Mouse (Mus musculus): ENCODE results near the gene Asb6. TPM values are rescaled to one million over a fixed set of nuclear protein-coding genes. Genes with fewer than 3 reads are reported as not detected.

Asb6 gene
- total and polyA plus RNA-seq, 3 experiments: 21.9 to 30.0 (median 23.7) TPM

GRCm38 (mm10) chr2:30827749-30828475 lies 2.2 kb downstream of the Asb6 start (continued):
- TF ChIP-seq GABPA (IDR thresholded peaks at IDR 0.05; ENCODE audit: insufficient replicate concordance, low read depth, low read length) (peak; percentile 90), ETS1 (conservative IDR thresholded peaks at IDR 0.05; ENCODE audit: low read depth, low read length) (no peak), MAFK (IDR thresholded peaks at IDR 0.05; ENCODE audit: insufficient replicate concordance, low read length) (no peak), CHD1 (IDR thresholded peaks at IDR 0.05; ENCODE audit: low read depth, low read length) (no peak), MAX (IDR thresholded peaks at IDR 0.05; ENCODE audit: low read length) (peak; percentile 75), ZMIZ1 (IDR thresholded peaks at IDR 0.05; ENCODE audit: low read depth, low read length) (peak; percentile 62; the same call in 1 of the 2 replicates), JUND (conservative IDR thresholded peaks at IDR 0.05; ENCODE audit: low read depth, low read length) (no peak), MYC (IDR thresholded peaks at IDR 0.05; ENCODE audit: low read depth, low read length) (peak; percentile 47; the same call in 1 of the 2 replicates), USF2 (conservative IDR thresholded peaks at IDR 0.05; ENCODE audit: low read depth, low read length) (no peak), NRF1 (IDR thresholded peaks at IDR 0.05; ENCODE audit: low read depth, low read length) (0 out of 2 replicates have a peak, but pooled peaks have one; percentile 16)

- H3K9ac ChIP-seq (ENCODE audit: insufficient read depth, low read depth): peak overlapping the region; percentile 88
- no peak for TF ChIP-seq ZNF384 (IDR thresholded peaks at IDR 0.05; ENCODE audit: low read depth, low read length)
- no peak for TF ChIP-seq MXI1 (IDR thresholded peaks at IDR 0.05; ENCODE audit: low read depth, low read length)
- no peak for TF ChIP-seq USF2 (conservative IDR thresholded peaks at IDR 0.05; ENCODE audit: low read depth, low read length)
- no peak; the same call in 1 of the 2 replicates for TF ChIP-seq SIN3A (IDR thresholded peaks at IDR 0.05; ENCODE audit: low read length)
- 0 out of 2 replicates have a peak, but pooled peaks have one; percentile 14 for TF ChIP-seq IRF4 (IDR thresholded peaks at IDR 0.05; ENCODE audit: low read depth, low read length)
- TF ChIP-seq MEF2A (IDR thresholded peaks at IDR 0.05; ENCODE audit: borderline replicate concordance, low read depth, low read length): no peak
- no peak for TF ChIP-seq UBTF (IDR thresholded peaks at IDR 0.05; ENCODE audit: low read depth, low read length)
- no peak for TF ChIP-seq MAZ (IDR thresholded peaks at IDR 0.05; ENCODE audit: low read depth, low read length)
- TF ChIP-seq CTCF (conservative IDR thresholded peaks at IDR 0.05 in 1 of 2, IDR thresholded peaks at IDR 0.05 in 1 of 2; ENCODE audit: low read depth in 2 of 2, low read length in 2 of 2): peak in 1 of 2 experiments; percentile 55; a peak in 2 of 4 replicates
- TF ChIP-seq ZKSCAN1 (IDR thresholded peaks at IDR 0.05; ENCODE audit: borderline replicate concordance, low read depth, low read length): peak; percentile 58
- TF ChIP-seq BHLHE40 (IDR thresholded peaks at IDR 0.05; ENCODE audit: low read depth, low read length): no peak
- peak; percentile 26; the same call in 1 of the 2 replicates for TF ChIP-seq POLR2A (IDR thresholded peaks at IDR 0.05; ENCODE audit: low read depth, low read length)
- no peak for TF ChIP-seq E2F4 (IDR thresholded peaks at IDR 0.05; ENCODE audit: insufficient replicate concordance, low read depth, low read length)
- TF ChIP-seq EP300 (IDR thresholded peaks at IDR 0.05; ENCODE audit: low read length): no peak
- no peak for TF ChIP-seq CHD2 (IDR thresholded peaks at IDR 0.05; ENCODE audit: low read length)
- peak; percentile 9 for TF ChIP-seq SMC3 (IDR thresholded peaks at IDR 0.05; ENCODE audit: low read depth, low read length)
- peak; percentile 73 for TF ChIP-seq NRF1 (IDR thresholded peaks at IDR 0.05; ENCODE audit: low read depth, low read length)
- no peak for TF ChIP-seq ETS1 (conservative IDR thresholded peaks at IDR 0.05; ENCODE audit: low read depth, low read length)
- peak; percentile 24 for TF ChIP-seq RAD21 (IDR thresholded peaks at IDR 0.05; ENCODE audit: low read depth, low read length)
- TF ChIP-seq JUN (IDR thresholded peaks at IDR 0.05; ENCODE audit: insufficient read depth, low read depth, low read length): no peak
- no peak for TF ChIP-seq JUND (conservative IDR thresholded peaks at IDR 0.05; ENCODE audit: low read depth, low read length)
- no peak for TF ChIP-seq PAX5 (IDR thresholded peaks at IDR 0.05; ENCODE audit: low read length)
- TF ChIP-seq ZMIZ1 (IDR thresholded peaks at IDR 0.05; ENCODE audit: low read depth, low read length): no peak
- TF ChIP-seq MAX (IDR thresholded peaks at IDR 0.05; ENCODE audit: low read length): no peak
- TF ChIP-seq MYC (IDR thresholded peaks at IDR 0.05; ENCODE audit: low read depth, low read length): no peak
- 0 out of 2 replicates have a peak, but pooled peaks have one; percentile 25 for TF ChIP-seq POLR2AphosphoS2 (IDR thresholded peaks at IDR 0.05; ENCODE audit: low read depth, low read length)
- DNase-seq (ENCODE audit: extremely low read depth): peak; percentile 70
- H3K36me3 ChIP-seq (replicated peaks in 1 of 2; ENCODE audit: control insufficient read depth in 1 of 2, insufficient read depth in 1 of 2, low read length in 1 of 2): peaks cover 41 to 50% of the 10 kb centered on the region in 2 experiments
- H3K4me3 ChIP-seq (replicated peaks in 1 of 3; ENCODE audit: low read depth in 2 of 3, low read length in 2 of 3, poor library complexity in 1 of 3): peak overlapping the region; percentile 89 to 99 (median 92)
- H3K79me2 ChIP-seq (replicated peaks; ENCODE audit: control insufficient read depth, extremely low read depth, insufficient read depth, poor library complexity, severe bottlenecking): peaks cover 19% of the 10 kb centered on the region
- peaks cover 22% of the 10 kb centered on the region for H3K27me3 ChIP-seq (replicated peaks)
- in situ Hi-C loops (cut with MboI; ENCODE audit: low pct_ligation_motif_present, low pct_unique_long_range_greater_than_20kb, low sequenced_read_pairs) (loop anchor here (5.0 kb wide), 1 partner anchor 105 kb away; no protein-coding TSS in a partner anchor), dilution Hi-C loops (cut with MboI; ENCODE audit: extremely low pct_ligation_motif_present, extremely low pct_unique_long_range_greater_than_20kb, low sequenced_read_pairs) (no loop called here)
- H3K4me1 ChIP-seq (ENCODE audit: control insufficient read depth in 1 of 2, insufficient read depth in 2 of 2): peaks cover 3 to 18% of the 10 kb centered on the region in 2 experiments
- H3K27ac ChIP-seq (ENCODE audit: insufficient read depth, low read depth): peak overlapping the region; percentile 60
- H3K9me3 ChIP-seq (replicated peaks; ENCODE audit: low read length): peaks cover 3% of the 10 kb centered on the region
- H3K4me2 ChIP-seq (ENCODE audit: insufficient read depth, low read depth, poor library complexity, severe bottlenecking): peak overlapping the region; percentile 73
Observed at GRCm38 (mm10) chr2:30826825-30827748, 3.0 kb downstream of the Asb6 start.
